In the genomic region with DNA sequence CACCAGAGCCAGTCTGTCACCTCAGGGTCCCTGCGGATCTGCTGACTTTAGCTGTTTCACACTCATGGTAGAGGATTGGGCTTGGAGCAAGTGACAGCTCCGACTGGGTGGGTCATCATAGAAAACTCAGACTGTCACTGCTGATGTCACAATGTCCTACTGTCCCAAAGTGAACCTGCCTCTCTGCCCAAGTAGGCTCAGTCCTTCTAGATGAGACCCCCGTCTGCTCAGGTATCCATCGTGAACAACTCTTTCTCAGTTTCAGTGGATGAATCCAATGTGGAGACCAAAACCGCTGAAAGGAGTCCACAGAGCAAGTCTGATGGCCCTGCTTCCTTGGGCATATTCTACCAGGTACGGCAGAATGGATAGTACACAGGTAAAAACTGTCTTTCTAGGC, we compare ENCODE assay signal across 8 mouse cellular contexts. TPM values are rescaled to one million over a fixed set of nuclear protein-coding genes. Genes with fewer than 3 reads are reported as not detected.
DNase-seq lines count a peak whose midpoint lies in the region; ATAC-seq lines count a peak whose summit lies in the region.

Gene Dcun1d1 (minus strand): TSS at position 101 of the 400 bp plus-strand sequence.

- no peaks in the 10 kb centered on the region for H3K9me3 ChIP-seq in forebrain, embryonic 13.5 days (replicated peaks)
- H3K9me3 ChIP-seq in hindbrain, embryonic 11.5 days (ENCODE audit: control insufficient read depth, low read length), result no peaks in the 10 kb centered on the region
- H3K9me3 ChIP-seq in liver, embryonic 13.5 days (replicated peaks), result no peaks in the 10 kb centered on the region

- no peak within 1 kb of the TSS for H3K4me3 ChIP-seq in forebrain, embryonic 13.5 days
- H3K4me3 ChIP-seq in hindbrain, embryonic 11.5 days (ENCODE audit: low read depth, low read length), result no peak within 1 kb of the TSS
- no peak within 1 kb of the TSS for H3K4me3 ChIP-seq in liver, embryonic 13.5 days (replicated peaks)

- ATAC-seq in forebrain, embryonic 13.5 days, result no peak
- no peak for ATAC-seq in hindbrain, embryonic 11.5 days (ENCODE audit: low FRiP score)
- ATAC-seq in liver, embryonic 13.5 days (ENCODE audit: low read depth), result no peak

- no peaks in the 10 kb centered on the region for H3K27me3 ChIP-seq in forebrain, embryonic 13.5 days
- H3K27me3 ChIP-seq in hindbrain, embryonic 11.5 days (ENCODE audit: control insufficient read depth, insufficient read depth, low read length), result no peaks in the 10 kb centered on the region
- no peaks in the 10 kb centered on the region for H3K27me3 ChIP-seq in liver, embryonic 13.5 days

- no peaks in the 10 kb centered on the region for H3K36me3 ChIP-seq in forebrain, embryonic 13.5 days (ENCODE audit: poor library complexity, severe bottlenecking)
- no peaks in the 10 kb centered on the region for H3K36me3 ChIP-seq in hindbrain, embryonic 11.5 days (ENCODE audit: control insufficient read depth, insufficient read depth, low read length)
- H3K36me3 ChIP-seq in liver, embryonic 13.5 days, result peaks cover 24% of the 10 kb centered on the region

- H3K4me1 ChIP-seq in forebrain, embryonic 13.5 days, result peaks cover 9% of the 10 kb centered on the region
- H3K4me1 ChIP-seq in hindbrain, embryonic 11.5 days (replicated peaks; ENCODE audit: control insufficient read depth, insufficient read depth, low read length), result no peaks in the 10 kb centered on the region
- H3K4me1 ChIP-seq in liver, embryonic 13.5 days (replicated peaks), result peaks cover 30% of the 10 kb centered on the region

- no peak within 1 kb of the TSS for H3K27ac ChIP-seq in forebrain, embryonic 13.5 days
- H3K27ac ChIP-seq in hindbrain, embryonic 11.5 days (ENCODE audit: low read depth, low read length), result no peak within 1 kb of the TSS
- H3K27ac ChIP-seq in liver, embryonic 13.5 days, result no peak within 1 kb of the TSS

- H3K9ac ChIP-seq in forebrain, embryonic 13.5 days, result no peak within 1 kb of the TSS
- no peak within 1 kb of the TSS for H3K9ac ChIP-seq in hindbrain, embryonic 11.5 days (ENCODE audit: low read depth, low read length)
- no peak within 1 kb of the TSS for H3K9ac ChIP-seq in liver, embryonic 13.5 days

- H3K4me2 ChIP-seq in forebrain, embryonic 13.5 days, result no peak within 1 kb of the TSS
- H3K4me2 ChIP-seq in hindbrain, embryonic 11.5 days (replicated peaks; ENCODE audit: low read depth, low read length), result no peak within 1 kb of the TSS
- no peak within 1 kb of the TSS for H3K4me2 ChIP-seq in liver, embryonic 13.5 days

- no peak for DNase-seq in urinary bladder, adult 2 months (ENCODE audit: low spot score)
- no peak for DNase-seq in urinary bladder, postnatal 25 days (ENCODE audit: low spot score)
- no peak for DNase-seq in hindbrain, embryonic 11.5 days (ENCODE audit: low spot score)
- no peak for DNase-seq in liver, embryonic 13.5 days
- DNase-seq in c-Kit-positive CD71-positive TER-119-positive erythroid progenitor cells, embryonic 14.5 days (ENCODE audit: low spot score), result no peak
- DNase-seq in thymus, postnatal 25 days, result no peak
- no peak for DNase-seq in spleen, adult 18-20 months

- WGBS in forebrain, embryonic 13.5 days, result 91% methylated on average over 6 of the region's 6 CpGs
- WGBS in hindbrain, embryonic 11.5 days, result 92% methylated on average over 6 of the region's 6 CpGs
- 84% methylated on average over 6 of the region's 6 CpGs for WGBS in liver, embryonic 13.5 days (ENCODE audit: insufficient replicate concordance)

RNA-seq across cellular contexts. Expression of gene Dcun1d1, which starts in this region (rescaled TPM):
- 32.4 and 39.5 TPM in 2 replicates for polyA plus RNA-seq in urinary bladder, adult 2 months (2012; rRNA removed)
- 114 and 127 TPM in 2 replicates for polyA plus RNA-seq in forebrain, embryonic 13.5 days (2015; fragmentation: Nextera tagmentation; extraction: Ambion mirVana)
- polyA plus RNA-seq in hindbrain, embryonic 11.5 days (2014; fragmentation: Nextera tagmentation; extraction: Ambion mirVana), result 107 and 112 TPM in 2 replicates
- polyA plus RNA-seq in liver, embryonic 13.5 days (2015; fragmentation: Nextera tagmentation; extraction: Ambion mirVana), result 98.7 and 125 TPM in 2 replicates
